Mouse (Mus musculus) neural tube, embryonic 12.5 days (tissue): Measurements from ENCODE around the gene Notch2. TPM values are rescaled to one million over a fixed set of nuclear protein-coding genes. Genes with fewer than 3 reads are reported as not detected.

ENCODE experiments used
- ATAC-seq: fragments of 200-750 bp; cut with Nextera tagmentation; 2 replicates; pipeline ENCODE4 v1.8.0; 2017; ENCODE audit warnings: low read depth, mild to moderate bottlenecking, moderate TSS enrichment, moderate library complexity; ENCODE audit not compliant: low FRiP score
- H3K27ac ChIP-seq: fragments of 300-500 bp; sonication (generic); 2 replicates; pipeline ENCODE4 v1.5.1; 2016
- H3K27me3 ChIP-seq: fragments of 300-500 bp; sonication (generic); replicated peaks from 2 replicates; pipeline ENCODE4 v1.6.1; 2016; ENCODE audit warnings: mild to moderate bottlenecking
- H3K36me3 ChIP-seq: fragments of 300-500 bp; sonication (generic); 2 replicates; pipeline ENCODE4 v1.6.1; 2016; ENCODE audit warnings: mild to moderate bottlenecking
- H3K4me1 ChIP-seq: fragments of 300-500 bp; sonication (generic); 2 replicates; pipeline ENCODE4 v1.6.1; 2016
- H3K4me2 ChIP-seq: fragments of 300-500 bp; sonication (generic); replicated peaks from 2 replicates; pipeline ENCODE4 v1.6.1; 2016; ENCODE audit warnings: mild to moderate bottlenecking
- H3K4me3 ChIP-seq: fragments of 300-500 bp; sonication (generic); 2 replicates; pipeline ENCODE4 v1.5.1; 2016
- H3K9ac ChIP-seq: fragments of 300-500 bp; sonication (generic); 2 replicates; pipeline ENCODE4 v1.6.1; 2016; ENCODE audit warnings: mild to moderate bottlenecking
- H3K9me3 ChIP-seq: fragments of 300-500 bp; sonication (generic); 2 replicates; pipeline ENCODE4 v1.6.1; 2016; ENCODE audit warnings: mild to moderate bottlenecking
- whole genome bisulfite sequencing: fragments of 180-500 bp; shearing (Covaris S2); methylation state at CpG from one replicate; pipeline ENCODE4 v1.1.7; 2016; 5-methylcytosine and 5-hydroxymethylcytosine counted together
- polyA plus RNA-seq: library from polyadenylated mRNA; unstranded; fragments of >200 nt; fragmentation: Nextera tagmentation; extraction: Ambion mirVana; gene quantifications from 2 replicates; pipeline ENCODE4 v1.2.1, GENCODE M21; 2016

Gene Notch2
- polyA plus RNA-seq, 1 experiment from 2014 or later = 17.1 TPM

DNA sequence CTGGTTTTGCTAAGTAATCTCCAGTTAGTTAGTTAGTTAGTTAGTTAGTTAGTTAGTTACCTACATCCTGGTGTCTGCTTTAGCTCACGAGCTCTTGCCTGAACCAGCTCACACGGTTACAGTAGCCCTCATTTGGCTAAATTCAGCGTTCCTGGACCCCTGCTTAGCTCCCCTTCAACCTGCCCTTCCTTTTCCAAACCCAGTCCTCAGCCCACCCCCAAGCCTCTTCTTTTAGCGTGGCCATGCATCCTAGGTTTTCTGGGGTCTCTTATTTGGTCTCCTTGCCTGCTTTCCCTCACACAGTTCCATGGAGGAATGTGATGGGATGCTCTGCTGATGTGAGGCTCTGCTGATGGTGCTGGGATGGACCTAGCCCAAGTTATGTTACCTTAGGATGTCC, 145.3 kb downstream of the Notch2 start:
- H3K27ac ChIP-seq = no peak overlapping the region
- H3K9ac ChIP-seq = no peak overlapping the region
- H3K4me3 ChIP-seq = no peak overlapping the region
- no peaks in the 10 kb centered on the region for H3K9me3 ChIP-seq
- no peaks in the 10 kb centered on the region for H3K27me3 ChIP-seq
- no peaks in the 10 kb centered on the region for H3K4me1 ChIP-seq
- no peak for ATAC-seq
- 80% methylated on average over 4 of the region's 4 CpGs for WGBS
- no peaks in the 10 kb centered on the region for H3K36me3 ChIP-seq
- H3K4me2 ChIP-seq = no peak overlapping the region

- no peak overlapping the region for H3K4me3 ChIP-seq
- no peak overlapping the region for H3K4me2 ChIP-seq
- H3K36me3 ChIP-seq = no peaks in the 10 kb centered on the region
- ATAC-seq = no peak
- no peak overlapping the region for H3K9ac ChIP-seq
- no peaks in the 10 kb centered on the region for H3K4me1 ChIP-seq
- no peaks in the 10 kb centered on the region for H3K9me3 ChIP-seq
- H3K27me3 ChIP-seq = no peaks in the 10 kb centered on the region
- WGBS = 51% methylated on average over 4 of the region's 4 CpGs
- no peak overlapping the region for H3K27ac ChIP-seq
Observed at GRCm38 (mm10) chr3:98159289-98159688, 146.0 kb downstream of the Notch2 start.

- no peak within 1 kb of the TSS for H3K4me2 ChIP-seq
- H3K9ac ChIP-seq = no peak within 1 kb of the TSS
- H3K9me3 ChIP-seq = no peaks in the 10 kb centered on the region
- no peak within 1 kb of the TSS for H3K4me3 ChIP-seq
- H3K4me1 ChIP-seq = no peaks in the 10 kb centered on the region
- 86% methylated on average over 17 of the region's 17 CpGs for WGBS
- no peak for ATAC-seq
- no peak within 1 kb of the TSS for H3K27ac ChIP-seq
- no peaks in the 10 kb centered on the region for H3K36me3 ChIP-seq
- H3K27me3 ChIP-seq = no peaks in the 10 kb centered on the region
Observed at GRCm38 (mm10) chr3:98160330-98160729, 147.0 kb downstream of the Notch2 start, which contains the start of gene Adam30. Gene Adam30, plus strand, starts transcription at chr3:98160630.

GRCm38 (mm10) chr3:98178340-98178739, 165.0 kb downstream of the Notch2 start:
- Histone ChIP-seq H3K9ac (no peak overlapping the region), H3K4me1 (no peaks in the 10 kb centered on the region), H3K9me3 (no peaks in the 10 kb centered on the region), H3K27ac (no peak overlapping the region), H3K4me2 (no peak overlapping the region), H3K27me3 (no peaks in the 10 kb centered on the region), H3K4me3 (no peak overlapping the region), H3K36me3 (no peaks in the 10 kb centered on the region)
- WGBS = 87% methylated on average over 4 of the region's 4 CpGs
- no peak for ATAC-seq

DNA sequence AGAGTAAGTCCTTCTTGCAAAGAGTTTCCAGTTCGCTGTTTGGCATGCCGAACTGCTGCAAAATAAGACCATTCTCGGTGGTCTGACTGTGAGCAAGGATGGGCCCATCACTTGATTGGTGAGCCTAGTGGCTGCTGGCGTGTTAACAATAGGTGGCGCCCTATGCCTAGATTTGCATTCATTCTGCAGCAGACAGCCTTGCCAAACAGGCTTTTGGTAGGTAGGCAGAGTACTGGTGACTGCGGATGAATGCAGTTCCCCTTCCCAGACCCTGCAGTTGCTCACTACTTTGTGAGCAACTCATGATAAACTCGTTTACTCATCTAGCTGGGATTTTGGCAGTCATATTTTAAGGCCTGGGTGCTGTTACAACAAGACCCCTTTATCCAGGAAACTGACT, 167.5 kb downstream of the Notch2 start:
- ATAC-seq = no peak
- Histone ChIP-seq H3K27ac (no peak overlapping the region), H3K4me2 (no peak overlapping the region), H3K9ac (no peak overlapping the region), H3K27me3 (no peaks in the 10 kb centered on the region), H3K4me1 (no peaks in the 10 kb centered on the region), H3K4me3 (no peak overlapping the region), H3K9me3 (no peaks in the 10 kb centered on the region), H3K36me3 (no peaks in the 10 kb centered on the region)
- 22% methylated on average over 7 of the region's 7 CpGs for WGBS

- H3K36me3 ChIP-seq = no peaks in the 10 kb centered on the region
- no peak overlapping the region for H3K9ac ChIP-seq
- H3K4me1 ChIP-seq = no peaks in the 10 kb centered on the region
- H3K4me3 ChIP-seq = no peak overlapping the region
- no peak overlapping the region for H3K4me2 ChIP-seq
- H3K9me3 ChIP-seq = no peaks in the 10 kb centered on the region
- ATAC-seq = no peak
- 52% methylated on average over 10 of the region's 10 CpGs for WGBS
- no peak overlapping the region for H3K27ac ChIP-seq
- H3K27me3 ChIP-seq = no peaks in the 10 kb centered on the region
Observed at GRCm38 (mm10) chr3:98185163-98185714, 171.9 kb downstream of the Notch2 start.

- 90% methylated on average over 3 of the region's 3 CpGs for WGBS
- no peaks in the 10 kb centered on the region for H3K27me3 ChIP-seq
- H3K27ac ChIP-seq = no peak overlapping the region
- no peaks in the 10 kb centered on the region for H3K36me3 ChIP-seq
- no peaks in the 10 kb centered on the region for H3K4me1 ChIP-seq
- no peak overlapping the region for H3K4me2 ChIP-seq
- H3K9me3 ChIP-seq = no peaks in the 10 kb centered on the region
- H3K9ac ChIP-seq = no peak overlapping the region
- no peak overlapping the region for H3K4me3 ChIP-seq
- ATAC-seq = no peak
Observed at GRCm38 (mm10) chr3:98187777-98188176, 174.4 kb downstream of the Notch2 start.

DNA sequence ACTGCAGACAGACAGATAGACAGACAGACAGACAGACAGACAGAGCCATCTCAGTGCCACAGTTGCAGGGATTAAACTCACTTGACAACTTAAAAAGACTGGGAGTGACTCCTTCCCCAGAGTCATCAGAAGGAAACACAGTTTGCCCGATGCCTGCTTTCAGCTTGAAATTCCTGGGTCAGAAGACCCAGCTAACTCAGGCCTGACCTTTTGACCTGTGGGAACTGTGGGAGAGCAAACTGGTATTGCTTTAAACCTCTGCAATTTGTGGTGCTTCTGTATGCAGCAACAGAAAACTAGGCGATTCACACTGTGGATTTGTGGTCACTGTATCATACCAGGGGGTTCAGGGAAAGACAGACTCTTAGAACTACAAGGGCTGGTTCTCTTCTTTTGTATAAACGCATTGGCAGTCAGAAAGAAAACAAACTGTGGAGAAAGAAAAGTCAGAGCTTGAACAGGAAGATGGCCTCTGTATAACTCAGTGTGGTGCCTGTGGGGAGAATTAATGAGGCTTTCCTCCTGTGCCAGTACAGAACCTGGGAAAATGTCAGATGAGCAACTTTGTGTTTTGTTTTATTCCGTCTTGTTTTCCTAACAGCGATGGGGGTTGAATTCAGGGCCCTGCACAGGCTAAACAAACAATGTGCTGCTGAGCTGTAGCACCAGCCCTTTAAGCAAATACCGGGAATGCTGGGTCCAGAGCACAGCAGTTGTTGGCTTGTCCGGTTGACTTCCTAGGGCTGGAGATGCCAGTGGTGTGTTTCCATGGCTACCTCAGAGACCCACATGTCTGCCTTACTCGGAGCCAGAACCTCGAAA, 184.6 kb downstream of the Notch2 start:
- no peak for ATAC-seq
- Histone ChIP-seq H3K4me2 (0 out of 2 replicates have a peak overlapping the region, but pooled peaks have one; percentile 15), H3K9ac (no peak overlapping the region), H3K27me3 (no peaks in the 10 kb centered on the region), H3K4me3 (no peak overlapping the region), H3K36me3 (no peaks in the 10 kb centered on the region), H3K9me3 (no peaks in the 10 kb centered on the region), H3K27ac (no peak overlapping the region), H3K4me1 (peaks cover 12% of the 10 kb centered on the region)
- WGBS = 13% methylated on average over 9 of the region's 9 CpGs

DNA sequence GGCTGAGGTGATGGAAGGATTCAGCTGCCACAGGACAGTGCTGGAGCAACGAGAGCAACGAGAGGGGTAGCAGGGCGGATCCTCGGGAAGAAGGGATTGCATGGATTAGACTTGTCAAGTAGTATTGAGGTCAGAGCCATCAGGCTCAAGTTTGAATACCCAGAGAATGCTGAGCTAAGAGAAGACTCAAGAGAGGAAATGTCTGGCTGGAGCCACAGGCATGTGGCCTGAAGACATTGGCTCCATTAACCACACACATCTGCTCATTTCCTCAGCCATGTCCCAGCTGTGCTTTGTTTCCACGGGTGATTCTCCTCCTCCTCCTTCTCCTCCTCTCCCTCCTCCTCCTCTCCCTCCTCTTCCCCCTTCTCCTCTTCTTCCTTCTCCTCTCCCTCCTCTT, 186.4 kb downstream of the Notch2 start:
- WGBS = 82% methylated on average over 5 of the region's 5 CpGs
- no peak overlapping the region for H3K4me3 ChIP-seq
- no peak for ATAC-seq

More for the DNA sequence above, 186.4 kb downstream of the Notch2 start:
- no peaks in the 10 kb centered on the region for H3K9me3 ChIP-seq
- peaks cover 12% of the 10 kb centered on the region for H3K4me1 ChIP-seq
- no peak overlapping the region for H3K27ac ChIP-seq
- no peak overlapping the region for H3K4me2 ChIP-seq
- H3K27me3 ChIP-seq = no peaks in the 10 kb centered on the region
- no peak overlapping the region for H3K9ac ChIP-seq
- no peaks in the 10 kb centered on the region for H3K36me3 ChIP-seq

Other genes with a start within 250 kb of the Notch2 start
- 51.1 and 60.1 TPM in 2 replicates for gene Pde4dip, start 124.8 kb upstream of the Notch2 start, polyA plus RNA-seq
- gene Sec22b, start 112.3 kb upstream of the Notch2 start, polyA plus RNA-seq = 106 and 109 TPM in 2 replicates
- gene Adam30, start 147.1 kb downstream of the Notch2 start, polyA plus RNA-seq = not detected in 2 replicates
- gene Reg4, start 208.6 kb downstream of the Notch2 start, polyA plus RNA-seq = not detected in 2 replicates